Mouse (Mus musculus) midbrain, embryonic 16.5 days (tissue): Measurements from ENCODE around the gene Tnpo1. TPM values are rescaled to one million over a fixed set of nuclear protein-coding genes. Genes with fewer than 3 reads are reported as not detected.

Source experiments
- ATAC-seq: fragments of 200-750 bp; cut with Nextera tagmentation; 2 replicates; pipeline ENCODE4 v1.8.0; 2017; ENCODE audit warnings: moderate TSS enrichment
- H3K27ac ChIP-seq: fragments of 300-500 bp; sonication (generic); 2 replicates; pipeline ENCODE4 v1.5.1; 2014; ENCODE audit warnings: mild to moderate bottlenecking, low read length, mixed read lengths
- H3K27me3 ChIP-seq: fragments of 300-500 bp; sonication (generic); 2 replicates; pipeline ENCODE4 v1.6.1; 2014; ENCODE audit warnings: low read depth, low read length, mixed read lengths; ENCODE audit not compliant: control insufficient read depth, insufficient read depth
- H3K36me3 ChIP-seq: fragments of 300-500 bp; sonication (generic); 2 replicates; pipeline ENCODE4 v1.6.1; 2014; ENCODE audit warnings: mild to moderate bottlenecking, low read length, moderate library complexity, mixed read lengths; ENCODE audit not compliant: control insufficient read depth, insufficient read depth
- H3K4me1 ChIP-seq: fragments of 300-500 bp; sonication (generic); 2 replicates; pipeline ENCODE4 v1.6.1; 2014; ENCODE audit warnings: mild to moderate bottlenecking, low read length, mixed read lengths; ENCODE audit not compliant: control insufficient read depth, insufficient read depth
- H3K4me2 ChIP-seq: fragments of 300-500 bp; sonication (generic); 2 replicates; pipeline ENCODE4 v1.6.1; 2014; ENCODE audit warnings: mild to moderate bottlenecking, low read length, mixed read lengths
- H3K4me3 ChIP-seq: fragments of 300-500 bp; sonication (generic); 2 replicates; pipeline ENCODE4 v1.5.1; 2014; ENCODE audit warnings: low read depth, mild to moderate bottlenecking, low read length, moderate library complexity, mixed read lengths
- H3K9ac ChIP-seq: fragments of 300-500 bp; sonication (generic); 2 replicates; pipeline ENCODE4 v1.6.1; 2014; ENCODE audit warnings: low read depth, low read length, mixed read lengths
- H3K9me3 ChIP-seq: fragments of 300-500 bp; sonication (generic); replicated peaks from 2 replicates; pipeline ENCODE4 v1.6.1; 2014; ENCODE audit warnings: mild to moderate bottlenecking, low read length, mixed read lengths; ENCODE audit not compliant: control insufficient read depth, poor library complexity, severe bottlenecking
- WGBS: fragments of 180-500 bp; shearing (Covaris S2); extraction: QIAGEN DNeasy Blood & Tissue Kit; methylation state at CpG from one replicate; pipeline ENCODE4 v1.1.7; 2014; 5-methylcytosine and 5-hydroxymethylcytosine counted together
- polyA plus RNA-seq: library from polyadenylated mRNA; unstranded; fragments of >200 nt; fragmentation: Nextera tagmentation; extraction: Ambion mirVana; gene quantifications from 2 replicates; pipeline ENCODE4 v1.2.1, GENCODE M21; 2015

Gene Tnpo1
- polyA plus RNA-seq, 1 experiment from 2014 or later = 40.8 TPM

- H3K4me1 ChIP-seq = peaks cover 12% of the 10 kb centered on the region
- no peak overlapping the region for H3K27ac ChIP-seq
- no peaks in the 10 kb centered on the region for H3K27me3 ChIP-seq
- no peaks in the 10 kb centered on the region for H3K9me3 ChIP-seq
- no peak overlapping the region for H3K4me2 ChIP-seq
- H3K9ac ChIP-seq = no peak overlapping the region
- ATAC-seq = no peak
- no peaks in the 10 kb centered on the region; the same call in 1 of the 2 replicates for H3K36me3 ChIP-seq
- 95% methylated on average over 2 of the region's 2 CpGs for WGBS
- no peak overlapping the region for H3K4me3 ChIP-seq
Measured at GRCm38 (mm10) chr13:98904608-98905007, 21.6 kb downstream of the Tnpo1 start.

GRCm38 (mm10) chr13:98902366-98903025 lies 23.7 kb downstream of the Tnpo1 start:
- 0 out of 2 replicates have a peak, but pooled peaks have one; percentile 25 for ATAC-seq

DNA sequence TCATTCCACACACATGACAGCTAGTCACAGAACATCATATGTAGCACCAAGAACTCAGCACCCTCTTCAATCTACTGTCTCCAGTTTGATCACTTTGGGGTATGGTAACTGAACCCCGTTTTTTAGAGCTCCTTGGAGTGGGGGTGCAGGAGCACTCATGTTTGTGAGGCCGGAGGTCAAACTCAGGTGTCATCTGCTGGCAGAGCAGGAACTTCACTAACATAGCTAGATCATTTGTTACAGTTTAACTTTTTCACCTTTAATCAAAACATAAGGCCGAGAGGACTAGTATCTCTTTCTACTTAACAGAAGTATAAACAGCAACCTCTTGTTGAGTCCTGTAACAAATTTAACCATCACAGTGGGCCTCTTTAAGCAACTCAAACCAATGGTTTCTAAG lies 26.6 kb downstream of the Tnpo1 start:
- Histone ChIP-seq H3K27me3 (no peaks in the 10 kb centered on the region), H3K4me2 (no peak overlapping the region), H3K4me3 (no peak overlapping the region), H3K9ac (no peak overlapping the region), H3K9me3 (no peaks in the 10 kb centered on the region), H3K36me3 (no peaks in the 10 kb centered on the region; the same call in 1 of the 2 replicates), H3K4me1 (peaks cover 4% of the 10 kb centered on the region), H3K27ac (no peak overlapping the region)
- ATAC-seq = no peak
- 88% methylated on average over 3 of the region's 3 CpGs for WGBS

More at GRCm38 (mm10) chr13:98902366-98903025, 23.7 kb downstream of the Tnpo1 start:
- no peaks in the 10 kb centered on the region for H3K9me3 ChIP-seq
- WGBS = 93% methylated on average over 8 of the region's 8 CpGs
- no peaks in the 10 kb centered on the region; the same call in 1 of the 2 replicates for H3K36me3 ChIP-seq
- no peak overlapping the region for H3K4me3 ChIP-seq
- no peak overlapping the region for H3K9ac ChIP-seq
- no peaks in the 10 kb centered on the region for H3K4me1 ChIP-seq
- H3K4me2 ChIP-seq = no peak overlapping the region
- H3K27ac ChIP-seq = no peak overlapping the region
- no peaks in the 10 kb centered on the region for H3K27me3 ChIP-seq

GRCm38 (mm10) chr13:98897577-98897976 lies 28.6 kb downstream of the Tnpo1 start:
- WGBS = 80% methylated on average over 5 of the region's 5 CpGs
- H3K27me3 ChIP-seq = no peaks in the 10 kb centered on the region
- ATAC-seq = no peak
- H3K4me3 ChIP-seq = no peak overlapping the region
- H3K9me3 ChIP-seq = no peaks in the 10 kb centered on the region
- no peak overlapping the region for H3K9ac ChIP-seq
- H3K4me2 ChIP-seq = no peak overlapping the region
- H3K27ac ChIP-seq = no peak overlapping the region
- no peaks in the 10 kb centered on the region for H3K36me3 ChIP-seq
- H3K4me1 ChIP-seq = peaks cover 14% of the 10 kb centered on the region

DNA sequence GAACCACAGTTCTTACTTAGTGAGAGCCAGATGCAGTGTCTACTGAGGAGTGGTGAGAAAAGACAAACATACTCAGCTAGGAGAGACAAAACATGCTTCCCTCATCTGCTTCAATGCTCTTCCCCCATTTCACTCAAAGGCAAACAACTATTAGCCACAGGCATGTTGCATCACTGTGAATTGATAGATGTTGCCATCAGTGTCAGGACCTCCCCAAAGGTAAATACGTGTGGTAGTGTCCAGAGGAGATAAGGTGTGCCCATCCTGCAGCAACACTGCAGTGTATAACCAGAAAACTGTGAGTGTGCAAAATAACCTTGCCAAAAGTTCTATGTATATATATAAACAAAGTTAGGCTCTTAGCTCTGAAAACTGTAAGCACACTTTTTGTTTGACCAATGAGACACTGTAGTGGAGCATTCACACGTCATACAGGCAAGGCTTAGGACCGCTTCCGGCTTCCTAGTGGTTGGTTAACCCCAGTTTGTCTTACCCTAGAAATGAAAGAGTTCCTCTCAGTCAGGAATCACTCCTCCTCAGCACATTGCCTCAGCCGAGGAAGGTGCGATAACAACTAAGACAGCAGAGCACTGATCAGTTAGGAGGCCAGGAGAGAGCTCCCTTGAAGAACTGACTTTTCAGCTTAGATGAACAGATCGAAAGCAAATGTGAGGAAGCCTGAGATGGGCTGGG lies 29.6 kb downstream of the Tnpo1 start:
- WGBS = 88% methylated on average over 7 of the region's 7 CpGs
- Histone ChIP-seq H3K9ac (no peak overlapping the region), H3K27me3 (no peaks in the 10 kb centered on the region), H3K4me1 (peaks cover 17% of the 10 kb centered on the region), H3K36me3 (no peaks in the 10 kb centered on the region), H3K4me3 (no peak overlapping the region), H3K27ac (no peak overlapping the region), H3K4me2 (no peak overlapping the region), H3K9me3 (no peaks in the 10 kb centered on the region)
- no peak for ATAC-seq

GRCm38 (mm10) chr13:98896013-98896412 lies 30.2 kb downstream of the Tnpo1 start:
- no peaks in the 10 kb centered on the region for H3K9me3 ChIP-seq
- H3K36me3 ChIP-seq = no peaks in the 10 kb centered on the region
- WGBS = 96% methylated on average over 4 of the region's 4 CpGs
- peaks cover 22% of the 10 kb centered on the region for H3K4me1 ChIP-seq
- no peaks in the 10 kb centered on the region for H3K27me3 ChIP-seq
- H3K4me2 ChIP-seq = no peak overlapping the region
- no peak overlapping the region for H3K9ac ChIP-seq
- ATAC-seq = no peak
- H3K4me3 ChIP-seq = no peak overlapping the region
- no peak overlapping the region for H3K27ac ChIP-seq

- no peak for ATAC-seq
Measured at GRCm38 (mm10) chr13:98894900-98895299, 31.3 kb downstream of the Tnpo1 start.

GRCm38 (mm10) chr13:98891443-98891842 lies 34.7 kb downstream of the Tnpo1 start:
- peak overlapping the region; percentile 91; the same call in 1 of the 2 replicates for H3K4me2 ChIP-seq
- H3K27me3 ChIP-seq = no peaks in the 10 kb centered on the region
- H3K9ac ChIP-seq = no peak overlapping the region
- no peak overlapping the region for H3K27ac ChIP-seq
- ATAC-seq = no peak
- H3K4me3 ChIP-seq = no peak overlapping the region
- H3K4me1 ChIP-seq = peaks cover 38% of the 10 kb centered on the region
- no peaks in the 10 kb centered on the region for H3K9me3 ChIP-seq
- peaks cover 6% of the 10 kb centered on the region for H3K36me3 ChIP-seq
- WGBS = 24% methylated on average over 8 of the region's 8 CpGs

More at GRCm38 (mm10) chr13:98894900-98895299, 31.3 kb downstream of the Tnpo1 start:
- Histone ChIP-seq H3K4me1 (peaks cover 26% of the 10 kb centered on the region), H3K9ac (no peak overlapping the region), H3K9me3 (no peaks in the 10 kb centered on the region), H3K27ac (no peak overlapping the region), H3K27me3 (no peaks in the 10 kb centered on the region), H3K4me2 (no peak overlapping the region), H3K4me3 (no peak overlapping the region), H3K36me3 (no peaks in the 10 kb centered on the region)
- WGBS = 29% methylated on average over 2 of the region's 2 CpGs

DNA sequence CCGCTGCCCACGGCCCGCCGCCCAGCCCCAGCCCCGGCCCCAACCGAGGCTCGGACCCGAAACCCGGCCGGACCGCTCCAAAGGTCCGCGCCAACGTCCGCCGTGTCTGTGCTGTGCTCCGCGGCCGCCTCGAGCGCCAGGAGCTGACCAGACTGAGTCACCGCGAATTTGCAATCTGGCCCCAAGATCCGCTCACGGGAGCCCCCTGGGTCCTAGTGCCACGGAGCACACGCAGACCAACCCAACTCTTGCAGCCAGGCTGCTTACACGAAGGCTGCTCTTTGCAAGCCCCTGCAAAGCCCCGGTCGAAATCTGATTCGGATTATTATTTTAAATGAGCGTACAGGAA lies 35.3 kb downstream of the Tnpo1 start:
- WGBS = under 1% methylated on average over 32 of the region's 32 CpGs
- Histone ChIP-seq H3K4me2 (peak overlapping the region; percentile 91), H3K4me3 (peak overlapping the region; percentile 89), H3K9ac (peak overlapping the region; percentile 86), H3K36me3 (peaks cover 6% of the 10 kb centered on the region), H3K27ac (peak overlapping the region; percentile 89), H3K4me1 (peaks cover 38% of the 10 kb centered on the region), H3K9me3 (no peaks in the 10 kb centered on the region), H3K27me3 (no peaks in the 10 kb centered on the region)
- ATAC-seq = peak; percentile 89
